Mouse (Mus musculus): ENCODE results near the gene Srgap3.

DNA sequence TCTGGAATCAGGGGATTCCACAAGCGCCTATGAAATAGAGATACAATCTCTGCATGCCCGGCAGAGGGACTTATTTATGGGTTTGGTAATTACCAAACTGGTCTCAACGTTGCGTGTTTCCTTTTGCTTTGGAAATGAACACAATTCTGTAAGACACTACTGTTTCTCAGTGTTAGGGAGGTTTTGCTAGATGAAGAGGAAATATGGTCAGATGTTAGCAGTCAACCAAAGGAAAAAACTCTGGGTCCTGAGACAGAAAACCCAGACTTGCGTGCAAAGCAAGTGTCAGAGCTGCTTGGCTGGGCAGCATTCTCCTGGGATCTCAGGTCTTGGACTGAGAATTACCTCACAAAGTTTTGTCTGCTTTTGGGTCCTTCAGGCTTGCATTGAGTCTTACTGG is 34.5 kb downstream of the Srgap3 start:
- TF ChIP-seq CTCF (IDR thresholded peaks at IDR 0.05; ENCODE audit: insufficient read depth, low read depth, low read length) = no peak
- TF ChIP-seq POLR2A (IDR thresholded peaks at IDR 0.05; ENCODE audit: insufficient read depth, low read depth, low read length) = no peak
